ENCODE assay signal across 9 mouse cellular contexts in the genomic region with DNA sequence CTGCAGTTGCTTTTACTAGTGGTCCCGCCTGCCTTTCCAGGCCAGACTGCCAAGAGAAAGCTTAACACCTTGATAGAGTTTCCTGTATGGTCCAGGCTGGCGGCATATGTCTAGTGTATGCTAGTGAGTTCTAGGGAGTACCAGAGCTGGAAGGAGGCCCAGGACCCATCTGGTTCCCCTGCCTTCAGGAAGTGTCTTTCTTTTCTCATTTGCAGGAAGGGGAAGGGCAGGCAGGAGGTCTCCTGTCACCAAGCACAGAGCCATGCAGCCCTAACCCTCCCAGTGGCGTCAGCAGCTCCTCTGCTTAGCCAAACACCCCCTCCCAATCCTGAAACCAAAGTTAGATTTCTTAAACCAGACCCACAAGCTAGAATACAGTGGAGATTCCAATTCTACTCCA. TPM values are rescaled to one million over a fixed set of nuclear protein-coding genes. Genes with fewer than 3 reads are reported as not detected.
DNase-seq lines count a peak whose midpoint lies in the region; ATAC-seq and TF ChIP-seq lines count a peak whose summit lies in the region.
"Had no signal": no experiment of that assay in that cellular context is flagged by ENCODE, and none has a peak within 500 bp of the region (broad histone marks: within the 10 kb centered on the region; RNA-seq: fewer than 3 reads in every experiment).

No protein-coding gene starts in this region.

- H3K27me3 ChIP-seq in heart, embryonic 12.5 days (replicated peaks), result no peaks in the 10 kb centered on the region
- H3K27me3 ChIP-seq in kidney, embryonic 15.5 days, result no peaks in the 10 kb centered on the region
- no peaks in the 10 kb centered on the region for H3K27me3 ChIP-seq in lung, postnatal 0 days (replicated peaks; ENCODE audit: insufficient read depth, low read length)
- H3K27me3 ChIP-seq in stomach, embryonic 14.5 days (ENCODE audit: control insufficient read depth, insufficient read depth, low read length), result no peaks in the 10 kb centered on the region

- peak overlapping the region; percentile 43; the same call in 1 of the 2 replicates for H3K9ac ChIP-seq in heart, embryonic 12.5 days
- no peak overlapping the region for H3K9ac ChIP-seq in kidney, embryonic 15.5 days
- no peak overlapping the region for H3K9ac ChIP-seq in lung, postnatal 0 days (replicated peaks; ENCODE audit: low read depth)
- no peak overlapping the region for H3K9ac ChIP-seq in stomach, embryonic 14.5 days (replicated peaks; ENCODE audit: low read depth, low read length)

- peak overlapping the region; percentile 96 for H3K4me2 ChIP-seq in heart, embryonic 12.5 days
- peak overlapping the region; percentile 88 for H3K4me2 ChIP-seq in kidney, embryonic 15.5 days
- H3K4me2 ChIP-seq in lung, postnatal 0 days (replicated peaks; ENCODE audit: low read depth, low read length), result peak overlapping the region; percentile 76
- peak overlapping the region; percentile 94 for H3K4me2 ChIP-seq in stomach, embryonic 14.5 days (replicated peaks; ENCODE audit: low read depth, low read length)

- peak; percentile 7 for DNase-seq in retina, embryonic 14.5 days (ENCODE audit: low spot score)
- DNase-seq in retina, postnatal 1 day, result no peak
- DNase-seq in cerebellum, postnatal 25 days, result peak; percentile 72 to 79
- DNase-seq in lung, postnatal 0 days (ENCODE audit: low spot score), result peak; percentile 46
- no peak for DNase-seq in B cell, adult 2 months

- H3K4me1 ChIP-seq in heart, embryonic 12.5 days (replicated peaks), result peaks cover 25% of the 10 kb centered on the region
- H3K4me1 ChIP-seq in kidney, embryonic 15.5 days, result peaks cover 14% of the 10 kb centered on the region
- H3K4me1 ChIP-seq in lung, postnatal 0 days (ENCODE audit: insufficient read depth, low read depth, low read length), result no peaks in the 10 kb centered on the region
- peaks cover 10% of the 10 kb centered on the region; the same call in 1 of the 2 replicates for H3K4me1 ChIP-seq in stomach, embryonic 14.5 days (ENCODE audit: control insufficient read depth, insufficient read depth, low read length)

- no peak for TF ChIP-seq EP300 in lung, postnatal 0 days (IDR thresholded peaks at IDR 0.05)

- H3K4me3 ChIP-seq in heart, embryonic 12.5 days, result peak overlapping the region; percentile 60
- peak overlapping the region; percentile 57 for H3K4me3 ChIP-seq in kidney, embryonic 15.5 days (replicated peaks)
- H3K4me3 ChIP-seq in lung, postnatal 0 days (ENCODE audit: low read depth, low read length), result peak overlapping the region; percentile 37
- peak overlapping the region; percentile 52 for H3K4me3 ChIP-seq in stomach, embryonic 14.5 days (ENCODE audit: low read depth, low read length)

- H3K9me3 ChIP-seq in heart, embryonic 12.5 days (replicated peaks), result no peaks in the 10 kb centered on the region
- no peaks in the 10 kb centered on the region for H3K9me3 ChIP-seq in kidney, embryonic 15.5 days (replicated peaks)
- H3K9me3 ChIP-seq in lung, postnatal 0 days (ENCODE audit: low read length), result no peaks in the 10 kb centered on the region
- H3K9me3 ChIP-seq in stomach, embryonic 14.5 days (ENCODE audit: control insufficient read depth, low read depth, low read length), result no peaks in the 10 kb centered on the region

- peaks cover 9% of the 10 kb centered on the region for H3K36me3 ChIP-seq in heart, embryonic 12.5 days
- no peaks in the 10 kb centered on the region for H3K36me3 ChIP-seq in kidney, embryonic 15.5 days
- H3K36me3 ChIP-seq in lung, postnatal 0 days (ENCODE audit: insufficient read depth, low read length), result no peaks in the 10 kb centered on the region
- H3K36me3 ChIP-seq in stomach, embryonic 14.5 days (ENCODE audit: control insufficient read depth, insufficient read depth, low read length), result no peaks in the 10 kb centered on the region

- ATAC-seq in heart, embryonic 12.5 days (ENCODE audit: insufficient number of reproducible peaks, low FRiP score), result peak; percentile 51; the same call in 1 of the 2 replicates
- ATAC-seq in kidney, embryonic 15.5 days (replicated peaks; ENCODE audit: low FRiP score), result 0 out of 2 replicates have a peak, but pooled peaks have one; percentile 34
- ATAC-seq in lung, postnatal 0 days, result peak; percentile 36
- no peak for ATAC-seq in stomach, embryonic 14.5 days (ENCODE audit: insufficient number of reproducible peaks, insufficient read depth, low FRiP score, low read depth)

- no peak for TF ChIP-seq CTCF in lung, postnatal 0 days (IDR thresholded peaks at IDR 0.05)

- peak overlapping the region; percentile 65 for H3K27ac ChIP-seq in heart, embryonic 12.5 days (ENCODE audit: poor library complexity, severe bottlenecking)
- H3K27ac ChIP-seq in kidney, embryonic 15.5 days, result 0 out of 2 replicates have a peak overlapping the region, but pooled peaks have one; percentile 69
- H3K27ac ChIP-seq in lung, postnatal 0 days (ENCODE audit: low read length), result no peak overlapping the region
- no peak overlapping the region for H3K27ac ChIP-seq in stomach, embryonic 14.5 days (ENCODE audit: low read length)

- 20% methylated on average over 3 of the region's 3 CpGs for WGBS in heart, embryonic 12.5 days
- 27% methylated on average over 3 of the region's 3 CpGs for WGBS in kidney, embryonic 15.5 days
- WGBS in lung, postnatal 0 days, result 14% methylated on average over 3 of the region's 3 CpGs
- 19% methylated on average over 3 of the region's 3 CpGs for WGBS in stomach, embryonic 14.5 days

RNA-seq across cellular contexts. Expression of a gene that starts 1.1 kb away (rescaled TPM):
- 9.9 and 11.9 TPM in 2 replicates for polyA plus RNA-seq in heart, embryonic 12.5 days (2016; fragmentation: Nextera tagmentation; extraction: Ambion mirVana)
- polyA plus RNA-seq in kidney, embryonic 15.5 days (2015; fragmentation: Nextera tagmentation; extraction: Ambion mirVana), result 7.5 and 8.1 TPM in 2 replicates
- polyA plus RNA-seq in lung, postnatal 0 days (2015; fragmentation: Nextera tagmentation; extraction: Ambion mirVana), result 10.7 and 15.6 TPM in 2 replicates
- polyA plus RNA-seq in stomach, embryonic 14.5 days (2014; fragmentation: Nextera tagmentation; extraction: Ambion mirVana), result 6.2 and 6.3 TPM in 2 replicates

RNA-seq across cellular contexts. Expression of a gene that starts 15.1 kb away (rescaled TPM):
- not detected in 2 replicates for polyA plus RNA-seq in heart, embryonic 12.5 days (2016; fragmentation: Nextera tagmentation; extraction: Ambion mirVana)
- not detected in 2 replicates for polyA plus RNA-seq in kidney, embryonic 15.5 days (2015; fragmentation: Nextera tagmentation; extraction: Ambion mirVana)
- 0.42 and 0.53 TPM in 2 replicates for polyA plus RNA-seq in lung, postnatal 0 days (2015; fragmentation: Nextera tagmentation; extraction: Ambion mirVana)
- polyA plus RNA-seq in stomach, embryonic 14.5 days (2014; fragmentation: Nextera tagmentation; extraction: Ambion mirVana), result not detected in 2 replicates
- polyA plus RNA-seq: spleen, adult 2 months had no signal

RNA-seq across cellular contexts. Expression of a gene that starts 26.1 kb away (rescaled TPM):
- polyA plus RNA-seq in heart, embryonic 12.5 days (2016; fragmentation: Nextera tagmentation; extraction: Ambion mirVana), result not detected in 2 replicates
- polyA plus RNA-seq in kidney, embryonic 15.5 days (2015; fragmentation: Nextera tagmentation; extraction: Ambion mirVana), result not detected in 2 replicates
- polyA plus RNA-seq in lung, postnatal 0 days (2015; fragmentation: Nextera tagmentation; extraction: Ambion mirVana), result 6.2 and 8.1 TPM in 2 replicates
- polyA plus RNA-seq in stomach, embryonic 14.5 days (2014; fragmentation: Nextera tagmentation; extraction: Ambion mirVana), result not detected in 2 replicates
- polyA plus RNA-seq: spleen, adult 2 months had no signal

Comparison
In these comparisons a context has a peak if more than half of its experiments do, and no peak if none do; other contexts are left out.
1. DNase-seq: peak in retina, embryonic 14.5 days (single experiment), cerebellum, postnatal 25 days (2 of 2) and lung, postnatal 0 days (single experiment); none in retina, postnatal 1 day (single experiment) and B cell, adult 2 months (0 of 2).
2. H3K27ac ChIP-seq: peak in heart, embryonic 12.5 days (single experiment) and kidney, embryonic 15.5 days (single experiment); none in lung, postnatal 0 days (single experiment) and stomach, embryonic 14.5 days (single experiment).
3. Peak in every context shown above with its lines, with median percentiles within 50 percentile points of each other: H3K4me2 ChIP-seq and H3K4me3 ChIP-seq.